Mouse (Mus musculus): Measurements from ENCODE around the gene Arid3a. TPM values are rescaled to one million over a fixed set of nuclear protein-coding genes. Genes with fewer than 3 reads are reported as not detected.

Arid3a gene
- total and polyA plus RNA-seq, 3 experiments: 11.8 to 17.2 TPM; not detected in 1

DNA sequence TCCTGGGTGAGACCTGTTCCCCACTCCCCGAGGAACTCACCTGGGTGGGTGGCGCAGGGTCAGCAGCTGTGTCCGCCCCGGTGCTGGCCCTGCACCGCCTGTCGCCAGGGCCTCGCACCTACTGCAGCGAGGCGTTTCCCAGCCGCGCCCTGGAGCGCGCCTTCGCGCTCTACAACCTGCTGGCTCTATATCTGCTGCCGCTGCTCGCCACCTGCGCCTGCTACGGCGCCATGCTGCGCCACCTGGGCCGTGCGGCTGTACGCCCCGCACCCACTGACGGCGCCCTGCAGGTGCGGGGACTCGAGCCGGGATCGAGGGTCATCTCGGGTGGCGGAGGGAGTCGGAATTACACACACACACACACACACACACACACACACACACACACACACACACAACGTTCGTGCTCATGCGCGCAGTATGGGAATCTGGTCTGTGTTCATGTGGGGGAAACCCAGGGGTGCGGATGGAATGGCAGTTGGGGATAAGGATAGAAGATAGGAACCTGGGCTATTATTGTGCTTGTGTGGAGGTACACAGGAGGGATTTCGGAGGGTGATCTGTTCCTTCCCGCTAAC, 5.8 kb upstream of the Arid3a start, which contains the start of gene R3hdm4:
R3hdm4 (minus strand) TSS at position 251 of the 578 bp plus-strand sequence.
- H3K9ac ChIP-seq (ENCODE audit: control insufficient read depth, low read depth, low read length, poor library complexity, severe bottlenecking): no peak within 1 kb of the TSS
- H3K27ac ChIP-seq (ENCODE audit: control insufficient read depth, low read depth, low read length): no peak within 1 kb of the TSS
- DNase-seq (ENCODE audit: low read depth, low spot score): no peak
- H3K79me2 ChIP-seq (ENCODE audit: control insufficient read depth, insufficient read depth, low read length, poor library complexity): peaks cover 14% of the 10 kb centered on the region
- no peaks in the 10 kb centered on the region for H3K27me3 ChIP-seq (ENCODE audit: control insufficient read depth in 1 of 2, insufficient read depth in 2 of 2, low read length in 2 of 2)
- H3K4me3 ChIP-seq (ENCODE audit: control insufficient read depth in 1 of 2, insufficient read depth in 1 of 2, low read depth in 2 of 2, low read length in 2 of 2): no peak within 1 kb of the TSS
- no peaks in the 10 kb centered on the region; a peak in 2 of 4 replicates for H3K36me3 ChIP-seq (ENCODE audit: control insufficient read depth in 1 of 2, insufficient read depth in 2 of 2, low read length in 2 of 2)
- TF ChIP-seq USF1 (IDR thresholded peaks at IDR 0.05; ENCODE audit: low read depth, low read length) (no peak), HCFC1 (IDR thresholded peaks at IDR 0.05; ENCODE audit: low read depth, low read length) (no peak), ZKSCAN1 (IDR thresholded peaks at IDR 0.05; ENCODE audit: low read depth, low read length) (no peak), GABPA (IDR thresholded peaks at IDR 0.05; ENCODE audit: low read depth, low read length) (no peak), GATA1 (IDR thresholded peaks at IDR 0.05; ENCODE audit: low read depth, low read length) (no peak), TCF12 (IDR thresholded peaks at IDR 0.05; ENCODE audit: low read depth, low read length) (no peak)
- peaks cover 5 to 6% of the 10 kb centered on the region in 2 experiments for H3K4me1 ChIP-seq (ENCODE audit: control insufficient read depth in 1 of 2, insufficient read depth in 2 of 2, low read length in 2 of 2)
- no peaks in the 10 kb centered on the region for H3K9me3 ChIP-seq (replicated peaks; ENCODE audit: insufficient read depth, low read length)

DNA sequence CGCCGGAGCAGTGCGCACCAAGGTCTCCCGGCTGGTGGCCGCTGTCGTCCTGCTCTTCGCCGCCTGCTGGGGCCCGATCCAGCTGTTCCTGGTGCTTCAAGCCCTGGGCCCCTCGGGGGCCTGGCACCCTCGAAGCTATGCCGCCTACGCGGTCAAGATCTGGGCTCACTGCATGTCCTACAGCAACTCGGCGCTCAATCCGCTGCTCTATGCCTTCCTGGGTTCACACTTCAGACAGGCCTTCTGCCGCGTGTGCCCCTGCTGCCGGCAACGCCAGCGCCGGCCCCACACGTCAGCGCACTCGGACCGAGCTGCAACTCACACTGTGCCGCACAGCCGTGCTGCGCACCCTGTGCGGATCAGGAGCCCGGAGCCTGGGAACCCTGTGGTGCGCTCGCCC, 5.3 kb upstream of the Arid3a start:
- no peaks in the 10 kb centered on the region for H3K9me3 ChIP-seq (replicated peaks; ENCODE audit: insufficient read depth, low read length)
- H3K79me2 ChIP-seq (ENCODE audit: control insufficient read depth, insufficient read depth, low read length, poor library complexity): peaks cover 9% of the 10 kb centered on the region
- no peaks in the 10 kb centered on the region for H3K27me3 ChIP-seq (ENCODE audit: control insufficient read depth in 1 of 2, insufficient read depth in 2 of 2, low read length in 2 of 2)
- no peak overlapping the region for H3K9ac ChIP-seq (ENCODE audit: control insufficient read depth, low read depth, low read length, poor library complexity, severe bottlenecking)
- TF ChIP-seq MEF2A (IDR thresholded peaks at IDR 0.05; ENCODE audit: extremely low read depth, insufficient replicate concordance, low read depth, low read length, poor library complexity, severe bottlenecking): no peak
- no peak for TF ChIP-seq UBTF (IDR thresholded peaks at IDR 0.05; ENCODE audit: borderline replicate concordance, insufficient read depth, low read depth, low read length)
- TF ChIP-seq NELFE (IDR thresholded peaks at IDR 0.05; ENCODE audit: low read depth, low read length): no peak
- no peak for TF ChIP-seq NRF1 (IDR thresholded peaks at IDR 0.05; ENCODE audit: insufficient read depth, low read depth, low read length, poor library complexity, severe bottlenecking)
- TF ChIP-seq SIN3A (IDR thresholded peaks at IDR 0.05; ENCODE audit: low read length): no peak
- no peak for TF ChIP-seq USF2 (IDR thresholded peaks at IDR 0.05; ENCODE audit: borderline replicate concordance in 1 of 2, insufficient read depth in 1 of 2, low read depth in 1 of 2, low read length in 2 of 2)
- TF ChIP-seq HCFC1 (IDR thresholded peaks at IDR 0.05; ENCODE audit: low read depth, low read length): no peak
- TF ChIP-seq ZC3H11A (IDR thresholded peaks at IDR 0.05; ENCODE audit: low read depth, low read length): no peak
- no peak for TF ChIP-seq CHD1 (IDR thresholded peaks at IDR 0.05; ENCODE audit: low read depth, low read length)
- TF ChIP-seq POLR2AphosphoS2 (IDR thresholded peaks at IDR 0.05; ENCODE audit: low read length): no peak
- TF ChIP-seq POLR2AphosphoS5 (IDR thresholded peaks at IDR 0.05; ENCODE audit: borderline replicate concordance, low read depth, low read length): no peak
- TF ChIP-seq TBP (IDR thresholded peaks at IDR 0.05; ENCODE audit: low read depth, low read length): no peak
- no peak for TF ChIP-seq ELF1 (IDR thresholded peaks at IDR 0.05; ENCODE audit: low read depth, low read length)
- no peak for TF ChIP-seq JUND (IDR thresholded peaks at IDR 0.05; ENCODE audit: low read depth, low read length)
- TF ChIP-seq MYC (IDR thresholded peaks at IDR 0.05; ENCODE audit: low read depth, low read length): no peak
- no peak for TF ChIP-seq SMC3 (IDR thresholded peaks at IDR 0.05; ENCODE audit: low read depth, low read length)
- no peak for TF ChIP-seq TCF12 (IDR thresholded peaks at IDR 0.05; ENCODE audit: low read depth, low read length)
- no peak for TF ChIP-seq GATA1 (IDR thresholded peaks at IDR 0.05; ENCODE audit: low read depth, low read length)
- TF ChIP-seq BHLHE40 (IDR thresholded peaks at IDR 0.05; ENCODE audit: borderline replicate concordance, low read depth, low read length): no peak
- TF ChIP-seq MAFK (IDR thresholded peaks at IDR 0.05; ENCODE audit: borderline replicate concordance, low read depth, low read length): no peak
- H3K4me1 ChIP-seq (ENCODE audit: control insufficient read depth in 1 of 2, insufficient read depth in 2 of 2, low read length in 2 of 2): peaks cover 5 to 6% of the 10 kb centered on the region in 2 experiments; a peak in 3 of 4 replicates
- H3K27ac ChIP-seq (ENCODE audit: control insufficient read depth, low read depth, low read length): no peak overlapping the region
- no peak overlapping the region for H3K4me3 ChIP-seq (ENCODE audit: control insufficient read depth in 1 of 2, insufficient read depth in 1 of 2, low read depth in 2 of 2, low read length in 2 of 2)
- H3K36me3 ChIP-seq (ENCODE audit: control insufficient read depth in 1 of 2, insufficient read depth in 2 of 2, low read length in 2 of 2): no peaks in the 10 kb centered on the region; a peak in 2 of 4 replicates
- no peak for DNase-seq (ENCODE audit: low read depth, low spot score)
